ENCODE assay signal across 9 mouse cellular contexts in the genomic region with DNA sequence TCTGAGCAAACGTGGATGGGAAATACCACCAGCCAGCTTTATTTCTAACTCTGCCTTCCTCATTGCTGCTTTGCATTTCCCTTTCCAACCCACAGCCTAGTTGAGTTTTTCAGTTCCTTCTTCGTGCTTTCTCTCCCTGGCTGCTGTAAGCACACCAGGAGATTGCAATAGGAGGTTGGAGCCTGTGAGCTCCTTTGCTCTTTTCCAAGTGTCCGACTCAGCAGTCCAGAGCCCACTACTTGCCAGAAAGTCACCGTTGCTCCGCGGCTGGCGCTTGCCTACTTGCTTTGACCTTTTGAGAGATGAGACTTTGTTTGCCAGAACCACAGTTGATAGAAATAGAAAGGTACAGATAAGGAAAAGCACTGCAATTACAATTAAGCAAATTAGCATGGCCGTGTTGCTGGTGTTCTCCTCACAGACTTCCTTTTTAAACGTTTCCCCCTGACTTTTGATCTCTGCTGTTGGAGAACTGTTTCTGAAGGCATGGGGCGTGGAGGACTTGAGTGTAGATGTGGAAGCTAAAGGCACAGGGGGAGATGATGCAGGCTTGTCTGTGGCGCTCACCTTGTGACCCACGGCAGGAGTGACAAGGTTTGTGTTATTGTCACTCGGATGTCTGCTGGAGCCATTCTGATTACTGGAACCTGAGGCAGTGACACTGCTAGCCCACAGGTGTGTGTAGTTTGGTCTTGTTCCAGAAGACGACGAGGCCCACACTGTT. TPM values are rescaled to one million over a fixed set of nuclear protein-coding genes. Genes with fewer than 3 reads are reported as not detected.
DNase-seq lines count a peak whose midpoint lies in the region; ATAC-seq and TF ChIP-seq lines count a peak whose summit lies in the region.
"Had no signal": no experiment of that assay in that cellular context is flagged by ENCODE, and none has a peak within 500 bp of the region (broad histone marks: within the 10 kb centered on the region; RNA-seq: fewer than 3 reads in every experiment).

No protein-coding gene starts in this region.

- TF ChIP-seq CTCF in lung, postnatal 0 days (IDR thresholded peaks at IDR 0.05), result no peak
- no peak for TF ChIP-seq CTCF in cortical plate, adult 2 months (IDR thresholded peaks at IDR 0.05; ENCODE audit: extremely low read depth, insufficient read depth, low read length)
- no peak for TF ChIP-seq CTCF in intestine, postnatal 0 days (IDR thresholded peaks at IDR 0.05; ENCODE audit: low read depth)

- TF ChIP-seq EP300 in lung, postnatal 0 days (IDR thresholded peaks at IDR 0.05), result no peak

- no peak overlapping the region for H3K9ac ChIP-seq in lung, postnatal 0 days (replicated peaks; ENCODE audit: low read depth)
- H3K9ac ChIP-seq in intestine, postnatal 0 days (ENCODE audit: low read depth, low read length), result no peak overlapping the region
- H3K9ac ChIP-seq: neural tube, embryonic 12.5 days had no signal

- no peak overlapping the region for H3K4me2 ChIP-seq in lung, postnatal 0 days (replicated peaks; ENCODE audit: low read depth, low read length)
- H3K4me2 ChIP-seq in intestine, postnatal 0 days (replicated peaks; ENCODE audit: low read depth), result 0 out of 2 replicates have a peak overlapping the region, but pooled peaks have one; percentile 4
- H3K4me2 ChIP-seq: neural tube, embryonic 12.5 days had no signal

- peak; percentile 17 for DNase-seq in lung, postnatal 0 days (ENCODE audit: low spot score)
- no peak for DNase-seq in lung, postnatal 25 days (ENCODE audit: low spot score)
- peak; percentile 82 for DNase-seq in skeletal muscle tissue, adult 2 months (ENCODE audit: low read depth, low spot score)
- DNase-seq in c-Kit-positive CD71-positive TER-119-positive erythroid progenitor cells, embryonic 14.5 days (ENCODE audit: low spot score), result no peak
- no peak for DNase-seq in urinary bladder, postnatal 14 days (ENCODE audit: low spot score)
- no peak for DNase-seq in urinary bladder, adult 18-20 months (ENCODE audit: low spot score in 2 of 2)

- no peak overlapping the region for H3K4me3 ChIP-seq in lung, postnatal 0 days (ENCODE audit: low read depth, low read length)
- H3K4me3 ChIP-seq in cortical plate, adult 2 months (ENCODE audit: insufficient read depth, low read length), result no peak overlapping the region
- no peak overlapping the region for H3K4me3 ChIP-seq in intestine, postnatal 0 days (ENCODE audit: low read depth, low read length)
- H3K4me3 ChIP-seq: neural tube, embryonic 12.5 days had no signal

- H3K9me3 ChIP-seq in lung, postnatal 0 days (ENCODE audit: low read length), result no peaks in the 10 kb centered on the region
- H3K9me3 ChIP-seq in intestine, postnatal 0 days (ENCODE audit: control insufficient read depth), result no peaks in the 10 kb centered on the region
- H3K9me3 ChIP-seq: neural tube, embryonic 12.5 days had no signal

- no peak for ATAC-seq in lung, postnatal 0 days
- no peak for ATAC-seq in intestine, postnatal 0 days

- H3K4me1 ChIP-seq in lung, postnatal 0 days (ENCODE audit: insufficient read depth, low read depth, low read length), result no peaks in the 10 kb centered on the region
- peaks cover 7% of the 10 kb centered on the region for H3K4me1 ChIP-seq in cortical plate, adult 2 months (ENCODE audit: control insufficient read depth, insufficient read depth, low read length)
- no peaks in the 10 kb centered on the region for H3K4me1 ChIP-seq in intestine, postnatal 0 days (replicated peaks; ENCODE audit: control insufficient read depth, insufficient read depth, low read length)
- H3K4me1 ChIP-seq: neural tube, embryonic 12.5 days had no signal

- no peak for TF ChIP-seq POLR2A in cortical plate, adult 2 months (IDR thresholded peaks at IDR 0.05; ENCODE audit: extremely low read depth, insufficient read depth, low read length)

- peak overlapping the region; percentile 15; the same call in 1 of the 2 replicates for H3K27ac ChIP-seq in lung, postnatal 0 days (ENCODE audit: low read length)
- peak overlapping the region; percentile 68 for H3K27ac ChIP-seq in cortical plate, adult 2 months (ENCODE audit: insufficient read depth, low read length)
- peak overlapping the region; percentile 35; the same call in 1 of the 2 replicates for H3K27ac ChIP-seq in intestine, postnatal 0 days (ENCODE audit: low read depth, low read length)
- H3K27ac ChIP-seq: neural tube, embryonic 12.5 days had no signal

- no peaks in the 10 kb centered on the region for H3K36me3 ChIP-seq in lung, postnatal 0 days (ENCODE audit: insufficient read depth, low read length)
- no peaks in the 10 kb centered on the region; the same call in 1 of the 2 replicates for H3K36me3 ChIP-seq in intestine, postnatal 0 days (ENCODE audit: control insufficient read depth, insufficient read depth)

- H3K27me3 ChIP-seq in lung, postnatal 0 days (replicated peaks; ENCODE audit: insufficient read depth, low read length), result no peaks in the 10 kb centered on the region
- H3K27me3 ChIP-seq in intestine, postnatal 0 days (replicated peaks; ENCODE audit: control insufficient read depth, insufficient read depth, low read length), result no peaks in the 10 kb centered on the region
- H3K27me3 ChIP-seq: neural tube, embryonic 12.5 days had no signal

- WGBS in lung, postnatal 0 days, result 64% methylated on average over 15 of the region's 15 CpGs
- 56% methylated on average over 15 of the region's 15 CpGs for WGBS in intestine, postnatal 0 days

RNA-seq across cellular contexts. Expression of gene Evi2, which starts 3.2 kb away (rescaled TPM):
- 0.61 and 0.64 TPM in 2 replicates for polyA plus RNA-seq in lung, postnatal 0 days (2015; fragmentation: Nextera tagmentation; extraction: Ambion mirVana)
- polyA plus RNA-seq in cortical plate, adult 2 months (2012; rRNA removed), result 0.09 and 0.10 TPM in 2 replicates
- polyA plus RNA-seq in intestine, postnatal 0 days (2015; fragmentation: Nextera tagmentation; extraction: Ambion mirVana), result 0.17 and 0.21 TPM in 2 replicates

RNA-seq across cellular contexts. Expression of gene Evi2a, which starts 3.2 kb away (rescaled TPM):
- 6.4 and 8.0 TPM in 2 replicates for polyA plus RNA-seq in lung, postnatal 0 days (2015; fragmentation: Nextera tagmentation; extraction: Ambion mirVana)
- polyA plus RNA-seq in cortical plate, adult 2 months (2012; rRNA removed), result 45.1 and 55.6 TPM in 2 replicates
- 2.2 and 3.3 TPM in 2 replicates for polyA plus RNA-seq in intestine, postnatal 0 days (2015; fragmentation: Nextera tagmentation; extraction: Ambion mirVana)

RNA-seq across cellular contexts. Expression of gene Evi2b, which starts 3.6 kb away (rescaled TPM):
- polyA plus RNA-seq in lung, postnatal 0 days (2015; fragmentation: Nextera tagmentation; extraction: Ambion mirVana), result 2.0 and 2.6 TPM in 2 replicates
- polyA plus RNA-seq in cortical plate, adult 2 months (2012; rRNA removed), result 1.0 and 1.3 TPM in 2 replicates
- 0.41 and 1.2 TPM in 2 replicates for polyA plus RNA-seq in intestine, postnatal 0 days (2015; fragmentation: Nextera tagmentation; extraction: Ambion mirVana)
- polyA plus RNA-seq: neural tube, embryonic 12.5 days had no signal

RNA-seq across cellular contexts. Expression of gene Omg, which starts 23.3 kb away (rescaled TPM):
- polyA plus RNA-seq in lung, postnatal 0 days (2015; fragmentation: Nextera tagmentation; extraction: Ambion mirVana), result 0.13 TPM in 1 of 2 replicates, not detected in the other
- 175 and 183 TPM in 2 replicates for polyA plus RNA-seq in cortical plate, adult 2 months (2012; rRNA removed)
- polyA plus RNA-seq in intestine, postnatal 0 days (2015; fragmentation: Nextera tagmentation; extraction: Ambion mirVana), result 0.55 and 0.75 TPM in 2 replicates

Comparison
In these comparisons a context has a peak if more than half of its experiments do, and no peak if none do; other contexts are left out.
1. DNase-seq: peak in lung, postnatal 0 days (single experiment) and skeletal muscle tissue, adult 2 months (single experiment); none in lung, postnatal 25 days (single experiment), c-Kit-positive CD71-positive TER-119-positive erythroid progenitor cells, embryonic 14.5 days (single experiment), urinary bladder, postnatal 14 days (single experiment) and urinary bladder, adult 18-20 months (0 of 2).
2. H3K27ac ChIP-seq: peak in every context shown above with its lines; median percentile 68 in cortical plate, adult 2 months; 35 in intestine, postnatal 0 days; 15 in lung, postnatal 0 days.